Mouse (Mus musculus): ENCODE measurements around the gene Nt5c3.

The Nt5c3 gene

DNA sequence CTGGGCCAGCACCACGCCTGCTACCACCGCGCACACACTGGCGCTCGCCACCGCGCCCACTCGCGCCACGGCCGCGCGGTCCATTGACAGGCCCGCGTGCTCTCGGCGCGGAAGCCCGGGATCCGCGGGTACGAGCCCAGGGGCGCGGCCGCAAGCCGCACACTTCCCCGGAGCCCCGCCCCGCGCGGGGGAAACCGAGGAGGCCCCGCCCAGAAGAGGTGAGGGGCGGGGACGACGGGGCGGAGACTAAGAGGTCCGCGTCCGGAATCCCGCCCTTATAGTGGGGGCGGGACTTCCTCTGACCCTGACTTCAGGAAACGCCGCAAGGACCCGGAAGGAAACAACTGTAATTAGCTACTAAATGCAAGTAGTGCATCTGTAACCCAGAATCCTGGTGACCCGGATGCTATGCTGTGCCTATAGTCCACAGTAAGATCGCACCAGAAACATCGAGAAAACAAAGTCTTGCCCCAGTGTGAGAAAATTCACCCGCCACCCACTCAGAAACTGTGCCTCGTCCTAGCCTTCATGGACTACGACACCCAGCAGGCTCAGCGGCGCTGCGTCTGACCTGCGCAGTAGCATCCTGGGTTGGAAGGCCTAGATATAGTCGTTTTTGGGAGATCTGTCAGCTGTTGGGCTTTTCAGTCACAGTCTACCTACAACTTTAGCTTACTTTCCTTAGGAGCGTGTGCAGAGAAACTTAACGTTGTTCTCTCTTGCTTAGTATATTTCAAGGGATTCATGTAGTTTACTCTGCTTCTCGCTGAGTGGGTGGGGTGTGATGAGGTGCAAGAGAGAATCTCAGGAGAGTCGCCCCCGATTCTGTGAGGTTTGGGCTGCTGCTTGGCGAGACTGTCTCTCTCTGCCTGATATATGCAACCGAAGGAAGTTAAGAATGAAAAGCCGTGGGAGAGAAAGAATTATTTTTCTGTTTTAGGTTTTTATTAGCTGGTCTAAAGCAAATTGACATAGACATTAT is at the start of gene Nt5c3, which contains the start of gene Vmn1r4:
Nt5c3 (minus strand) TSS at position 207 of the 982 bp plus-strand sequence.
Vmn1r4 (plus strand) TSS at position 290 of the 982 bp plus-strand sequence.
- DNase-seq (ENCODE audit: low read depth, low spot score) = peak; percentile 97

DNA sequence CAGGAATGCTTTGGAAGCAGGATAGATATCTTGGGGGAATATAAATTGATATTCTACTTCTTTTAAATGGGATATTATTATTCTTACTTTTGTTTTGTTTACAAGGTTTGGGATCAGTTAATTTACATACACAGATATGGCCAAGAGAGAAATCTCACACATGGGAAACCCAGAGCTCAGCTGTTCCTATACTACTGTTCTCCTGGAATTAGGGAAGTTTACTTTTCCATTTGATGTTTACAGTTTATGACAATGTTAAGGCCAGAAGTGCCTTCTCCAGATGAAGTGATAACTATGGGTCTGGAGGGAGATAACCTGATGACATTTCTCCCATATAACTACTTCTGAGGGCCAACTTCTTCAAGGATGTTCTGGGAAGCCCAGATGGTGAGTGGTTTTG is 46.2 kb upstream of the Nt5c3 start, which contains the start of gene Vmn1r5:
Vmn1r5 (plus strand) TSS at position 301 of the 400 bp plus-strand sequence.
- DNase-seq (ENCODE audit: low read depth, low spot score) = no peak

DNA sequence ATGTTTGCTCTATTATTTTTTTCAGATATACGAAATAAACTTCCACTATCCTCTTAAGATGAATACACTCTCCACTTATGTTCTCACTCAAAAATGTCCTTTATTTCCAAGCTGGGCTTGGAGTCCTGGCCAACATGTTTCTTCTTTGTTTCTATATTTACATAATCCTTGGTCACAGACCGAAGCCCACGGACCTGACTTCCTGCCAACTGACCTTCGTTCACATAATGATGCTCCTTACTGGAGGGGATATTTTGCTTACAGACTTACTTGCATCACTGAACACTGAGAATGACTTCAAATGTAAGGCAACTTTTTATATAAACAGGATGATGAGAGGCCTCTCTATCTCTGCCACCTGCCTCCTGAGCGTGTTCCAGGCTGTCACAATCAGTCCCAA is 32.7 kb upstream of the Nt5c3 start:
- no peak for DNase-seq (ENCODE audit: low read depth, low spot score)

DNA sequence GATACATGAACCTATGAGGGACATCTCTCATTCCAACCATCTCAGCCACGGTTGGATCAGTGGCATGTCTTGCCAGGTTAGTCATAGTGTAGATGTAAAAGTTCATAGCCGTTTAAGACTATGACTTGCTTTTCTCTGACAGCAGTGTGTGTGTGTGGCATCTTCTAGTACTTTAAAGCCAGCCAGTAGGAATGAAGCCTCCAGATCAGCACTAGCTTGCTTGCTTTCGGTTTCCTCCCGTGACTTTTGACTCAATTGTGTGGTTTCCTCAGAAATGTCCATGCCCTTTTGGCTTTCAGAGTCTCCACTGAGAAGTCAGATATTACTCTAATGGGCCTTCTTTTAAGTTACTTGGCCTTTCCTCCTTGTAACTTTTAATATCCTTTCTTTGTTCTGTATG is 10.6 kb upstream of the Nt5c3 start:
- DNase-seq (ENCODE audit: low read depth, low spot score) = peak; percentile 30

DNA sequence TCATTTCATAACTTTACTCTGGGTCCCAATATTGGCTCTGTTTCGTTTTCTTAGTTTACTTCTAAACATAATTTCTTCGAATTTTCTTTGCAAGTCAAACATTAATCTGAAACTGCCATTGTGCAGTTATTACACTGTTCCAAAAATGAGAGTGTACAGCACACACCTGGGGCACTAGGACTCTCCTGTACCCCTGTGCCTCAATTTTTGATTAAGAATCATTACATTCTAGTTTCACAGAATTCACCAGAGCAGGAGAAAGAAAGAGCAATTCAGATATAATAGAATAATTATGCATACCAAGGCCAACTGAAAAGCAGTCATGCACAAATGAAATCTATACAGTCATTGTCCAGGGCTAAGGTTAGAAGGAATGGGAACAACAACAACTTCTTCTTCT is 8.7 kb upstream of the Nt5c3 start:
- no peak for DNase-seq (ENCODE audit: low read depth, low spot score)

DNA sequence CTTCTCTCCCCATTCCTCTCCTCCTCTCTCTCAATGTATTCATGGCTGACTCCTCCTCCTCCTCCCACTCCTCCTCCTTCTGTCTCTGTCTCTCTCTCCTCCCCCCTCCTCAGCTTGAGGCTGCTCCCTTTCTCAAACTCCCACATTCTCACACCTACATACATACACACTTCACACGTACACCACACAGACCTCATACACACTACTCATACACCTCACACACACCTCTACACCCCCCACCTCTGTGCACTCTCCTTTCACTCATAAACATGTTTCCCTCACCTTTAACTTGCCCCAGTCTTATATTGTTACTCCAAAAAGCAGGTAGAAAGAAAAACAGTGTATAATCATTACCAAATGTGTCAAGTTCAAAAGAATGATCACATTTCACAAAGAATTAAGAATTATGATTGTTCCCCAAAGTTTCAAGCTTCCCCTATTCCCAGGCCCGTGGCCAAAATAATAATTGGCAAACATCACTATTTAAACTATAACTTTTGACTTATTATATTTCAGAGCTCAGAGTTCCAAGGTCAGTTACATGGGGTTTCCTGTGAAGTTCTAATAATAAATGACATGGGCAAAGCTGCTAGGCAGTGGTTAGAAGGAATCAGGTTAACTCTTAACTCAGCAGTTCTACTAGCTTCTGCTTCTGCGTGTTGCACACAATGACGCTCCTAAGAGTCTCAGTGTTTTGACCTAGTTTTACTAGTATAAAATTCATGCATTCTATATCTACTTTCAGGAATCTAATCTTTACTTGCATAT is 8.1 kb upstream of the Nt5c3 start:
- DNase-seq (ENCODE audit: low read depth, low spot score) = no peak

DNA sequence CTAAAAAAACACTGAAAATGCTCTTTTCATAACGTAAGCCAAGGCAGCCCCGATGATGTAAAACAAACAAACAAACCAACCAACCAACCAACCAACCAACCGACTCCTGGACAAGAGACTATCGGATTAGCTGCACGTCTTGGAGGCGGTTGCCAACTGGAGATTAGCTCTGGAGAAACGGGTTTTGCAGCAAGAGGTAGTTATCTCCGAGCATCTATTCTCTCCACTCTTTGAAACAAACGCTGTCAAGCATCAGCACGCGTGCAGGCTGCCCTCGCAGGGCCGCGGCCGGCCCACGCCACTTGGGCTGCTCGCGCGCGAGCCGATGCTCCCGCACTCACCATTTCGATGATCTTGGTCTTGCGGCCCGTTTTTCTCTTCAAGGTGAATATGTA is 404 bp downstream of the Nt5c3 start:
- peak; percentile 73 for DNase-seq (ENCODE audit: low read depth, low spot score)

DNA sequence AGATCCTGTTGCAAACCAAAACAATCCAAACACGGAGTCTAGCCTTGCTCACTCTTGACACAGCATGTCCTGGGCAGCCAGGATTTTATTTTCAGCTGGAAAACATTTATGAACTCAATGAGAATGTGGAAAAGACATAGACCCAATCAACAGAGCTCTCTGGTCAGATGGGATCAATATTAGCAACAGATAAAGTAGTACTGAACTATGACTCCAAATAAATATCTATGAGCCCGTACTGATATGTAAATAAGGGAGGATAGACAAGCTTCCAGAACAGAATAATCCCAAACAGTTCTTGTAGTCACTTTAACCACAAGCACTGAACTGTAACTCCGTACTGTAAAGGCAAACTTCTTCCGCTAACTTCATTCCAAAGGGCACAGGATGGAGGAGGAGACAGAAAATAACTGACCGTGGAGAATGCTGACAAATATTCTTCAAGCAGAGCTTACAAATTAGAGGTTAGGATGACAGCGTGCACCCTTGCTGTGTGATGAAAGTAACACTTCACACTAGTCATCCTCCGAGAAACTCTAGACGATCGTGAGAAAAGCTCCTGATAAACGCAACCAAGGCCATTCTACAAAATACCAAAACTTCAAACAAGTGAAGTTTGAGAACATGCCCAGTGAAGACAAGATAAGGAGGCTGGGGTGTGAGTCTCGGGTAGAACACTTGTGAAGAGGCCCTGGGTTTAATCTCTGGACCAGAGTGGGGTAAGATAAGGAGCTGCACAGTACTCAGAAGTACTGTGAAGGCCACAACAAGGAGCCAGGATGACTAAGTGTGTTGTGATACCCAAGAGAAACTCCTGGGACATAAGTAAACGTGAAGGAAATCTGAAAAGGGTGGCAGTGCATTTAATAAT is 3.3 kb downstream of the Nt5c3 start:
- no peak for DNase-seq (ENCODE audit: low read depth, low spot score)

DNA sequence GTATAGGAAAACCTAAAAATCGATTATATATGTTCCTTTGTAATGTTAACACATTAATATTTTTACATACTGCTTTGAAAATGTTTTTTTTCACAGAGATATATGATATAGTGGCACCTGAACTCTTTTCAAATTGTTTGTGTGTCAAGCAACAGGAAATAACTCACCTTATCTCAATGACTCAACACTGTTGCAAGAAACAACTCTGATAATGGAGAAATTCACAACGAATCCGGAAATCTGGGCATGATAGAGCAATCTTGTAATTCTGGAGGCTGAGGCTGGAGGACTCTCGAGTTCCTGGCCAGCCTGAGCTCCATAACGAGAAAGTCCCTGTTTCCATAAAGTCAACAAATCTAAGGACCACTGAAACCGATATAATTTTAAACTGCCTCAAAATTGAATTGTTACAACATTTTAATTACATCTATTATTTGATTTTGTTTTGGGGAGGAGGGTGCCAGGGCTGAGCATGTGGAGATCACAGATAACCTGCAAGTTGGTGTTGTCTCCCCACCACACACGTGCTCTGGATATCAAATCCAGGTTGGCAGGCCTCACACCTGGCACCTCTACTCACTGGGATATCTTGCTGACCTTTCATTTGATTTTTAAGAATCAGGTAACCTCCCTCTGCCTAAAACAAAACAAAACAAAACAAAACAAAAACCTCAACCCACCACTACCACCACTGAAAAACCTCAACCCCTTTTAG is 4.2 kb downstream of the Nt5c3 start:
- no peak for DNase-seq (ENCODE audit: low read depth, low spot score)

DNA sequence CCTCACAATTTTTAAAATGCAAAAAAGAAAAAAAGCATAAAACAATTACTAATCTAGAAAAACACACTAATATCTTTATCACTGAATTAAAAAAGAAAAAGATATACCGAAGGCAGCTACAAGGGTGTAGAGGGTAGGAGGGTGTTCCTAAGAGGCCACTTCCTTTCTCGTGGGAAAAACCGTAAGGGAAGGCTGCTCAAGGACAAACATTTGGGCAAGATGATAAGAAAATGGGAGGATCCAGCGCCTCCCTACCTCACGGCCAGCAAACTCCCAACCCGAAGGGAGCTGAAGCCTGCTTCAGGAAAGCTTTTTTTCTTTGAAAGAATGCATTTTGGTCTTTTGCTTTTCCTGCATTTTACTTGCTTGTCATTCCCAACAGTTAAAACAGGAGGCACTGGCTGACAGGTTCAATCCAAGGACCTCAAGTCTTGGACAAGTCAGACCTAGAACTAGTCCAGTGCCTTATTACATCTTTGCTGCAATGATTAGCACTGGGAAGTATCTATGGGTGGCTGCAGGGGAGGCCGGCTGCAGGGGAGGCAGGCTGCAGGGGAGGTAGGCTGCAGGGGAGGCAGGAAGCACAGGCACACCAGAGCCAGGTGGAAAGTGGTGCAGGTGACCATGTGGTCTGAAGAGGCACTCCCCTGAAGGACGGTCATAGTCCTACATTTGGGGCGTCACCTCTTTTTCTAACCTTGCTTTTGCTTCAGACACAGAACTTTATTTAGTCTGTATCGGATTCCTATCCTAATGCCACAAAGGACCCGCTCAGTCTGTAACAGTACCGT is 6.0 kb downstream of the Nt5c3 start:
- no peak for DNase-seq (ENCODE audit: low read depth, low spot score)

DNA sequence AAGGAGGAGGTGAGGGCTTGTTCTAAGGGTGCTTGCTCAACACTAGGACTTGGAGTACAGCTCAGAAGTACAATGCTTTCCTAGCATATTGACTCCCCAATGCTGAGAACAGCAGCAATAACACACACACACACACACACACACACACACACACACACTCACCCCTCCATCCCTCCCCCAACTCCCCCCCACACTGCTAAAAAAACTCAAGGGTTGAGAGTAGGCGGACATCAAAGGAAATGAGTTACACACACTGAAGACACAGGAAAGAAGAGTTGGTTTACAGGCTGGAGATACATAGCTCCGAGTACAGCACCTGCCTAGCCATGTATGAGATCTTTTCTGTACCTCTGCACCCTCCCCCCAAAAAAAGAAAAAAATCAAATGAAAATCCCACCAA is 7.5 kb downstream of the Nt5c3 start:
- DNase-seq (ENCODE audit: low read depth, low spot score) = no peak

DNA sequence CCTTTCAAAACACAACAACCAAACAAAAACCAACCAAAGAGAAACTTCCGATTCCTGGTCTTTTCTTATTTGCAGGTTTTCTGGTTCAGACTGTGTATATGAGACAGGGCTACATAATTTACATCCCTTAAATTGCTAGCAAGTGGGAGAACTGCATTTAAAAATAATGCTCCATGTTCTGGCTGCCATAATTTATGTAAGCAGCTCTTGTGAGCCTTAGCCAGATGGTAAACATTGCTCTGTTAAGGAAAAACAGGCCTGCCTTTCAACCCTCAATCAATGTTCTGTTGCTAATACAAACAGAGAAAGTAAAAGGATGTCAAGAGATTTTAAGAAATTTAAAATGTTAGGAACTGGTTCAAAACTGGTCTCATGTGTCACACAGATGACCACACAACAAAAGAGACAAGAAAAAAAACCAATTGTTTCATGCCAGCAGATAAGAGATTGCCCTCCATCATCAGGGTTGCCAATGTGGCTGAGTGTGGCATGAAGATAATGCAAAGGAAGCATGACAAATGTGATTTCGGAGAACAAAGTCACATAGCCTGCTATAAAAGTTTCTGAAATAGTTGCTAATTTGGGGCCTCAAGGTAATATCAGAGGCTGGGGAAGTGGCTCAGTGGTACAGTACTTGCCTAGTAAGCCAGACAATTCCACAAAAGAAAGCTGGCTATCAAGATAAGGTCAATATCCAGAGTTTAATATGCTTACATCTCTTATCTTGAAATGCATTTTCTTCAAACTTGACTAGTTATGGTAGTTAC is 10.5 kb downstream of the Nt5c3 start:
- DNase-seq (ENCODE audit: low read depth, low spot score) = no peak

DNA sequence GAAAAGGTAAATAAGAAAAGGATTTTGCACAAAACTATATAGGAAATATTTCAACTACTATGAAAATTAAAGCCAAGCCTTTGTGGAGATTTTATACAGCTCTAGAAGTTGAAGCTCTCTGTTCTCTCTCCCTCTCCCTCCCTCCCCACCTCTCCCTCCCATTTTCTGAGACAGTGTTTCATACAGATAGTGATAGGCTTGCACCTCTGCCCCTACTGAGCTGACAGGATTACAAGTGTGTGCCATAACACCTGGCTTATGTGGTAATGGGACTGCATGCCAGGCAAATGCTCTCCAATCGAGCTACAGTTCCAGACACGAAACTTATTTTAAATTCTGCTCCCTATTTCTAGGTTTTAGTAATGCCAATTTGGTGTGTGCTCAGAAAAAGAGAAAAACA is 12.8 kb downstream of the Nt5c3 start:
- no peak for DNase-seq (ENCODE audit: low read depth, low spot score)

DNA sequence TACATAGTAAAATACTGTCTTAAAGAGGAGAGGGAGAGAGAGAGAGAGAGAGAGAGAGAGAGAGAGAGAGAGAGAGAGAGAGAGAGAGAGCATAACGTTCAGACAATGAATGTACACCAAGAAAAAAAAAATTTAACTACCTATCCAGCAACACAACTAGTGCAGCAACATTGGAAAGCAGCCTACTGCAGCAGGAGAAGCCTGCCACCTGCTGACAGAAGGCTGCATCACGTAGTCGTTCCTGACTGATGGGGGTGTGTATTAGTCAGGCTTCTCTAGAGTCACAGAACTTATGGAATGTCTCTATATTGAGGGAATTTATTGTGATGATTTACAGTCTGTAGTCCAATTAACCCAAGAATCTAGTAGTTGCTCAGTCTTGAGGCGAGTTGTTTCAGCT is 14.8 kb downstream of the Nt5c3 start:
- peak; percentile 86 for DNase-seq (ENCODE audit: low read depth, low spot score)

DNA sequence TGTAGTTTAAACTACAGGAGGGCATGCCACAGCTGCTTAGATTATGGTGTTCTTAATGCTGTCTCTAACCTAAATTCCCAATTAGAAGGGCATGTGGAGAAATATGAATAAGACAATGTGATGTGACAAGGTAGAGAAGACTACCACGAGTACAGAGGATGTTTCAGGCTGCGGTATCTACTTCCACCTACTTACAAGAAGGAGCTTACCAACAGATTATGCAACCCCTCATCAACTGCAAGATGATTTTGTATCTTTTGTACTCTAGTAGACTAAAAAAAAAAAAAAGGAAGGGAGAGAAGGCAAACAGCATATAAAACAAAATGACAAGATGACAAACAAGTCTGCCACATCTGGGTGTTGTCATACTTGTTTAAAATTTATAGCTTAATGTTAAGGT is 15.3 kb downstream of the Nt5c3 start:
- DNase-seq (ENCODE audit: low read depth, low spot score) = no peak

DNA sequence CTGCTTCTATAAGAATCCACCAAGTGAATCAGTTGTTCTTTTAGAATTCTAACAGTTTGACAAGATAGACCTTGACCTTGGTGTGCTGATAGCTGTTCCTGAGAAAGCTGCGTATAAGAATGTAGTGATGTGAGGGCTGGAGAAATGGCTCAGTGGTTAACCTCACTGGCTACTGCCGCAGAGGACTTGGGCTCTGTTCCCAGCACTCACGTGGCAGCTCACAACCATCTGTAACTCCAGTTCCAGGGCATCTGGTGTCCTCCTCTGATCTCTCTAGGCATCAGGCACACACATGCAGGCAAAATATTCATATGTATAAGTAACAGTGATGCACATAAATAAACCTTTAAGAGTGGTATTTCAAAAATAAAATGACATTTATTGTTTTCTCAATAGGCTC is 15.8 kb downstream of the Nt5c3 start:
- DNase-seq (ENCODE audit: low read depth, low spot score) = no peak

DNA sequence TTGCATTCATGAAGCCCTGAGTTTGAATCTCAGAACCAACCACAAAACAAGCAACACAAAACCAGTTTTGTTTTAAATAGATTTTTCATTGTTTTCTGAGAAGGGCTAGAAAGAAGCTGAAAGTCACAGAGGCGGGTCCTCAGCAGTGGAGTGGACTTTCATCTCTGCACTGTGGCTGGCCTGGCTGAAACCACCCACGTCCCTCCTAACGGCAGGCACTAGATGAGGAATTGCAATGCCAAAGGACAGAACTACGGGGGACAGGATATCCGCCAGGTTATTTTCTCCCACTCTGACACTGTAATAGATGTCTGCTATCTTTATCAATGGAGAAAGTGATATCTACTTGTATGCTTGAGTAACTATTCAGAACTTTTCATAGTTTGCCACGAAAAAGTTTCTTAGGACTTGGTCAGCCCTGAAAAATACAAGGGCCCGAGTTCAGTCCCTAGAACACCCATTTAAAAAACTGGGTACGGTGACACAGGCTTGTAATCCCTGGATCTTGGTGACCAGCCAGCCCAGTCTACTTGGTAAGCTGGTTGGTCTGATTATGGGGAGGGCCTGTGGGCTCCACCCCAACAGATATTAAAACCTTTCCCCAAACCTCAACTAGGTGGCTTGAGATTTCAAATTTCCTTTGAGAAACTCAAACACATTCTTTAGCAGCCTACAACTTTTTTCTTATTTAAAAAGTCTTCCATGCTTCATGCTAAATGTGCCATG is 17.4 kb downstream of the Nt5c3 start:
- no peak for DNase-seq (ENCODE audit: low read depth, low spot score)

DNA sequence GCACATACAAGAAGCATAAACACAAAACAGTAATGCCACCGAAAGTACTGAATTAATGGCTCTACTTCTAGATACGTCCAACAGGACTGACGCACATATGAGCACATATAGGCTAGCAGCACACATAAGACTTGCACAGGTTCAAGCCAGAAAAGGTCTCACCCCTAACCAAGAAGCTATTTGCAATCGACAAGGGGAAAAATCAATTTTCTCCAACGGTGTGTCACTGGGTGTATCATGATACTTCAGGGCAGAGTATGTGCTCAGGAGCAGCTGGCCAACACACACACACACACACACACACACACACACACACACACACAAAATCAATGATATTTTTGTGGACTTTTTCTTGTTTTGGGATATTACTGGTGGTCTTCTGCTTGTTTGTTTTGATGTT is 18.2 kb downstream of the Nt5c3 start:
- no peak for DNase-seq (ENCODE audit: low read depth, low spot score)

DNA sequence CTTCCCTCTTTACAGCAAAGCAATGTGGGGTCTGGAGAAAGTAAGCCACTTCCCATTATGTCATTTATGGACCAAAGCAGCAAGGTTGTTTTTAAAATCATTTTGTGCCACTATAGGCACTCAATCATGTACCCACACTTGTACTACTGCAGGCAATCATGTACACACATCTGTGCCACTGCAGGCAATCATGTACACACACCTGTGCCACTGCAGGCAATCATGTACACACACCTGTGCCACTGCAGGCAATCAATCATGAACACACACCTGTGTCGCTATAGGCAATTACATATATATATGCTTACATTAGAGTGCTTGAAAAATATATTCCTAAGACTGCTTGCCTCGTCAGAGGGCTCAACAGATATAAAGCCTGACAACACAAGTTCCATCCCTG is 18.8 kb downstream of the Nt5c3 start:
- DNase-seq (ENCODE audit: low read depth, low spot score) = no peak
